Mouse (Mus musculus) kidney, embryonic 16.5 days (tissue): ENCODE measurements around the gene Gm20388. TPM values are rescaled to one million over a fixed set of nuclear protein-coding genes. Genes with fewer than 3 reads are reported as not detected.
A peak's percentile ranks its signal among the peaks of the same experiment; 100 is the strongest.

Source experiments
- ATAC-seq: fragments of 200-750 bp; cut with Nextera tagmentation; 2 replicates; pipeline ENCODE4 v1.8.0; 2017; ENCODE audit warnings: moderate TSS enrichment; ENCODE audit not compliant: low FRiP score, low TSS enrichment
- H3K27ac ChIP-seq: fragments of 300-500 bp; sonication (generic); 2 replicates; pipeline ENCODE4 v1.5.1; 2014; ENCODE audit warnings: low read length
- H3K27me3 ChIP-seq: fragments of 300-500 bp; sonication (generic); 2 replicates; pipeline ENCODE4 v1.6.1; 2014; ENCODE audit warnings: low read length, control low read depth, mixed read lengths; ENCODE audit not compliant: insufficient read depth
- H3K36me3 ChIP-seq: fragments of 300-500 bp; sonication (generic); 2 replicates; pipeline ENCODE4 v1.6.1; 2014; ENCODE audit warnings: low read length, control low read depth, mixed read lengths; ENCODE audit not compliant: insufficient read depth
- H3K4me1 ChIP-seq: fragments of 300-500 bp; sonication (generic); 2 replicates; pipeline ENCODE4 v1.6.1; 2014; ENCODE audit warnings: low read length, control low read depth, mixed read lengths; ENCODE audit not compliant: insufficient read depth
- H3K4me2 ChIP-seq: fragments of 300-500 bp; sonication (generic); replicated peaks from 2 replicates; pipeline ENCODE4 v1.6.1; 2014; ENCODE audit warnings: low read depth, low read length
- H3K4me3 ChIP-seq: fragments of 300-500 bp; sonication (generic); 2 replicates; pipeline ENCODE4 v1.5.1; 2014; ENCODE audit warnings: mild to moderate bottlenecking, low read length
- H3K9ac ChIP-seq: fragments of 300-500 bp; sonication (generic); replicated peaks from 2 replicates; pipeline ENCODE4 v1.6.1; 2014; ENCODE audit warnings: low read length
- H3K9me3 ChIP-seq: fragments of 300-500 bp; sonication (generic); 2 replicates; pipeline ENCODE4 v1.6.1; 2016; ENCODE audit warnings: low read length, control low read depth
- WGBS: fragments of 180-500 bp; shearing (Covaris S2); extraction: QIAGEN DNeasy Blood & Tissue Kit; methylation state at CpG from one replicate; pipeline ENCODE4 v1.1.7; 2014; 5-methylcytosine and 5-hydroxymethylcytosine counted together
- polyA plus RNA-seq: library from polyadenylated mRNA; unstranded; fragments of >200 nt; fragmentation: Nextera tagmentation; extraction: Ambion mirVana; gene quantifications from 2 replicates; pipeline ENCODE4 v1.2.1, GENCODE M21; 2015

Gm20388 gene
- polyA plus RNA-seq, 1 experiment from 2014 or later, result 7.7 TPM

GRCm38 (mm10) chr8:122269404-122269803 lies 2358.8 kb downstream of the Gm20388 start:
- Histone ChIP-seq H3K9me3 (no peaks in the 10 kb centered on the region), H3K27ac (no peak overlapping the region), H3K4me1 (peaks cover 6% of the 10 kb centered on the region; the same call in 1 of the 2 replicates), H3K4me3 (peak overlapping the region; percentile 47), H3K4me2 (peak overlapping the region; percentile 81), H3K27me3 (0 out of 2 replicates have a peak, but pooled peaks cover 7% of the 10 kb centered on the region), H3K36me3 (no peaks in the 10 kb centered on the region), H3K9ac (peak overlapping the region; percentile 65)
- ATAC-seq, result peak; percentile 43
- 3% methylated on average over 21 of the region's 21 CpGs for WGBS

DNA sequence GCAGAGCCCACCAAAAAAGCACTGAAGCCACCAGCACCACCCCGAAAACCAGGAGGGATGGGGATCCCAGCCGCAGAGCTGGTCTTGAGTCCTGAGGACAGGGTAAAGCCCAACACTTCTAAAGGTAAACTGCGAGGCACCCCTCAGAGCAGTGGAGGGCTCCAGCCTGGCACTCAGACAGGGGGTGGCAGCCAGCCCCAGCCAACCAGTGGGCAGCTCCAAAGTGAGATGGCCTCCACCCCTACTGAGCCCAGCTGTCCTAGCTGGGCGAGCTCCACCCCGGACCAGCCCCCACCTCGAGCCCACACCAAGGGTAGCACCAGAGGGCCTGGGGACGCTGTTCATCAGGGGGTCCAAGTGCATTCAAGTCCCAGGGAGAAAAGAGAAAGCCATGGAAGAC lies 2359.9 kb downstream of the Gm20388 start:
- Histone ChIP-seq H3K9me3 (no peaks in the 10 kb centered on the region), H3K9ac (no peak overlapping the region), H3K4me1 (peaks cover 6% of the 10 kb centered on the region; the same call in 1 of the 2 replicates), H3K4me3 (no peak overlapping the region), H3K36me3 (no peaks in the 10 kb centered on the region), H3K4me2 (no peak overlapping the region), H3K27me3 (0 out of 2 replicates have a peak, but pooled peaks cover 10% of the 10 kb centered on the region), H3K27ac (no peak overlapping the region)
- WGBS, result 84% methylated on average over 7 of the region's 7 CpGs
- no peak for ATAC-seq

DNA sequence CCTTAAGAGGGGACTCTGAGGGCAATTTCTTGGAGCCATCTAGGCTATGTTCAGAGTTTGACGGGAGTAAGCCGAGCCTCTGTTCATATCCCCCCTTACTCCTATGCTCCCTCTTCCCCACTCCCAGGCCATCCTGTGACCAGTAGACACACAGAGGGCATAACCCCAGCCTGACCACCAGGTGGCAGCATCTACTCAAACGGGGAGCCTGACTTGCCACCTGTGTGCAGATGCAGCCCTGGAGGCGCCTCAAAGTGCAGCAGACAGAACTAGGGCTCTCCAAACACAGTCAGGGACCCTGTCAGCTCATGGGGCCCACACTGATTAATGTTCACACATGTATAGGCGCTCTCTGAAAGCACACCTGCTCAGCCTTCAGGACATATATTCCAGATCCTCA lies 2362.5 kb downstream of the Gm20388 start:
- peaks cover 14% of the 10 kb centered on the region; the same call in 1 of the 2 replicates for H3K4me1 ChIP-seq
- 7% methylated on average over 5 of the region's 5 CpGs for WGBS
- H3K9ac ChIP-seq, result no peak overlapping the region
- no peaks in the 10 kb centered on the region for H3K36me3 ChIP-seq
- no peak overlapping the region for H3K27ac ChIP-seq
- H3K4me2 ChIP-seq, result no peak overlapping the region
- no peaks in the 10 kb centered on the region for H3K9me3 ChIP-seq
- 0 out of 2 replicates have a peak, but pooled peaks cover 10% of the 10 kb centered on the region for H3K27me3 ChIP-seq
- peak; percentile 64 for ATAC-seq
- H3K4me3 ChIP-seq, result no peak overlapping the region

DNA sequence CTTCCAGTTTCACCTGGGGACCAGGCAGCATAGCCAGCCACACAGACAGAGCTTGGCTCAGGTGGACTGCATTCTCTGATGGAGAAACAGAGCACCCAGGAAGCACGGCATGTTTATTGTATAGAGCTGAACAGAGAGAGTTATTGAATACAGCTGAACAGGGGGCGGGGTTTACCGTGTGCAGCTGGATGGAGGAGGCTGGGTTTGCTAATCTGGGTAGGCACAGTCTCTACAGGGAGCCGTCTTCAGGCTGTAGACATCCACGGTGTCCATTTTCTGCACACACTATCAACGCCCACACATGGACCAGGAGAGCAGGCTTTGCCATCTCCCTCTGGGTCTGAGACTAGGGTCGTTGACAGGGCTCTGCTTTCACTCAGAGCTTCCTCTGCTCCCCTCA lies 2363.2 kb downstream of the Gm20388 start:
- H3K4me2 ChIP-seq, result no peak overlapping the region
- WGBS, result 42% methylated on average over 7 of the region's 7 CpGs
- H3K27me3 ChIP-seq, result 0 out of 2 replicates have a peak, but pooled peaks cover 10% of the 10 kb centered on the region
- no peak for ATAC-seq
- 0 out of 2 replicates have a peak overlapping the region, but pooled peaks have one; percentile 14 for H3K9ac ChIP-seq
- H3K36me3 ChIP-seq, result no peaks in the 10 kb centered on the region
- H3K9me3 ChIP-seq, result no peaks in the 10 kb centered on the region
- H3K4me1 ChIP-seq, result peaks cover 14% of the 10 kb centered on the region; the same call in 1 of the 2 replicates
- H3K27ac ChIP-seq, result no peak overlapping the region
- no peak overlapping the region for H3K4me3 ChIP-seq

DNA sequence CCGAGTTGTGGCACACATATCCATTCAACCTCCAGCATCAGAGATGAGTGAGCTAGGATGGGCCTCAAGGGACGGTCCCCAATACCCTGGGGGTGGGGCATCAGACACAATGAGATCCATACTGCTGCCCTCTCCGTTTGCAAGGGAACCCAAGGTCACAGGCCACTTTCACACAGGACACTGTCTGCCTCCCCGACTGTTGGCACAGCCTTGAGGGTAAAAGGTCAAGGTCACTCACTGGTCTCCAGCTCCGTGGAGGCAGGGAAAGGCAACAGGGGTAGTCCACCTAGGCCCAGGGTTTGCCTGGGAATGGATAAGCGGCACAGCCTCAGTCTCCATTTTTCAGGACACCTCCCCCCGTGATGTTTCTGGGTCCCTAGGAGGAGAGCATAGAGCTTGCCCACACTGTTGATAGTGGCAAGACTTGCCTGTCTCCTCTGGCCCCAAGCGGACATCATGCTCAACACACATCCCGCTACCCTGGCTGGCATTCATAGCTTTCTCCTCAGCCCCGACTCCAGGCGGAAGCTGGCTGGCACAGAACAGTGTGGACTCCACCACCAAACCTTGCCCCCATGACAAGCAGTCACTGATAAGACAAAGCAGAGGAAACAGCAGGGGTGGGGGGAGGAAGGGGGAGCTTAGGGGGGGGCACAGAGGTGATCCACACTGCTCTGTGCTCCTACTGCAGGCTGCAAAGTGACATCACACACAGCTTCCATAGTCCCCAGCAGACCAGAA lies 2364.2 kb downstream of the Gm20388 start:
- ATAC-seq, result no peak
- Histone ChIP-seq H3K36me3 (no peaks in the 10 kb centered on the region), H3K27me3 (0 out of 2 replicates have a peak, but pooled peaks cover 7% of the 10 kb centered on the region), H3K4me3 (no peak overlapping the region), H3K4me1 (peaks cover 9% of the 10 kb centered on the region; the same call in 1 of the 2 replicates), H3K9ac (no peak overlapping the region), H3K27ac (no peak overlapping the region), H3K9me3 (no peaks in the 10 kb centered on the region), H3K4me2 (no peak overlapping the region)
- WGBS, result 77% methylated on average over 11 of the region's 11 CpGs

DNA sequence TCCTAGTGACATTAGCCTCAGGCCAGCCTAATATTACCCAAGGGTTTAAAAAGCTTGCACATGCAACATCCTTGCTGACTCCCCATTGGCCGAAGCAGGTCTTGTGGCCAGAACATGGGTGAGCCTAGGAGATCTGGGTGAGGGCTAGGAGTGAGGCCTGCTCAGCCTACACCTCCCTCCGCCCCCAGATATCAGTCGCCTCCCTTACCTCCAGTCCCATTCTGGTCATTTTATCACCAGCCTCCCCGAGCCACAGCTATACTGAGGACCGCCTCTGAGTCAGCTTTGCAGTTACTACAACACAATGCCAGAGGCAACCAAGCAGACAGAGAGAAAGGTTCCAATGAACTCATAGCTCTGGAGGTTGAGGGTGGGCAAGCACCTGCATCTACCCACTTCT lies 2365.7 kb downstream of the Gm20388 start:
- H3K4me2 ChIP-seq, result no peak overlapping the region
- WGBS, result 82% methylated on average over 5 of the region's 5 CpGs
- H3K4me3 ChIP-seq, result no peak overlapping the region
- H3K27me3 ChIP-seq, result 0 out of 2 replicates have a peak, but pooled peaks cover 2% of the 10 kb centered on the region
- no peak overlapping the region for H3K27ac ChIP-seq
- H3K4me1 ChIP-seq, result peaks cover 19% of the 10 kb centered on the region
- no peaks in the 10 kb centered on the region for H3K36me3 ChIP-seq
- no peak overlapping the region for H3K9ac ChIP-seq
- no peaks in the 10 kb centered on the region for H3K9me3 ChIP-seq
- no peak for ATAC-seq

- Histone ChIP-seq H3K9me3 (no peaks in the 10 kb centered on the region), H3K4me3 (no peak overlapping the region), H3K9ac (no peak overlapping the region), H3K36me3 (no peaks in the 10 kb centered on the region), H3K27me3 (0 out of 2 replicates have a peak, but pooled peaks cover 2% of the 10 kb centered on the region), H3K4me2 (no peak overlapping the region), H3K27ac (no peak overlapping the region), H3K4me1 (peaks cover 19% of the 10 kb centered on the region)
- ATAC-seq, result no peak
- WGBS, result 64% methylated on average over 18 of the region's 18 CpGs
Measured at GRCm38 (mm10) chr8:122277204-122277995, 2366.8 kb downstream of the Gm20388 start.

DNA sequence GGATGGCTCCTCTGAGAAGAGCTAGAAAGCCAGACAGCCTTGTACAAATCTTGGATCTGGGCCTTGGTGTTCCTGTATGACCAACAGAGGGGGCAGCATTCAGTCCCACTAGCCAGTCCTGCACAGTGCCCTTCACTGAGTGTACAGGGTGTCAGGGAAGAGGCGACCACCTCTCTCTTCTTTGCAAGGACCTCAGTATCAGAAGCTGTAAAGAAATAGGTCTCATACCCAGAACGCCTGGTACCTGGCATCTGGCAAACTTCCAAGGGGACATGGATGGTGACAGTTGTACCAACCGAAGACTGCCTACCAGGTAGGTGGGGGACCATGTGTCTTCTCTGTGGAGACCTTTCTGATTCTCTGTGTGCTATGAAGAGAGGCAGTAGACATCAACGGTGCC lies 2369.5 kb downstream of the Gm20388 start:
- no peak for ATAC-seq

DNA sequence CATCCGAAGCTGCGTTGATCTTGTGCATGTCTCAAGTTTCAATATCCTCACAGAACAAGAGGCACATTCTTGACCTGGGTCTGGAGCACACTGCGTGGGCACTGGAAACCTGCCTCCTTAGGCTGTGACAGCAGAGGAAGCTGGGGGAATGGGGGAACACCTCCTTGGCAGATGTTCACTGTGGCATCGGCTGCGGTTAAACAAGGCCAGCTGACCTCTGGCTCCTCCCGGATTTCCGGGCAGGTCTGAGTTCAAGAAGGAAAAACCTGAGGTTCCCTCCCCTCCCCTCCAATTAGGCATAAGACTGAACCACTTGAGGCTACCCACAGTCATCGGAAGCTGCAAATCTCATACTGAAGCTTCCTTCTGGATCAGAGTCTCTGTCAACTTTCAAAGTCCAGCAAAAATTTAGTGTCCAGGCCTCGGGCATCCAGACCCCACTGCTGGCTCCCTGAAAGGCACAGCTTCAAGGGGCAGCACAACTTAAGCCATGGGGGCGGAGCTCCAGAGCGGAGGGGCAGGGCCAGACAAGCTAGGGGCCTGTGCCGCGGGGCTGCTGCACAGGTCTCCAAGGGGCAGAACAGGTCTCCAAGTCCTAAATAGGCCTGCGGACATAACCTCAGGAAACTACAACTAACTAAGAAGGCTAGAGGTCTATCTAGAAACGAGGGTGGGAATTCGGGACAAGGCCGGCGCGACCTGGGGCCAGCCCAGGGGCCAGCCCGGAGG lies 2370.1 kb downstream of the Gm20388 start:
- 4% methylated on average over 20 of the region's 20 CpGs for WGBS
- peak overlapping the region; percentile 93 for H3K4me2 ChIP-seq
- ATAC-seq, result peak; percentile 52
- no peaks in the 10 kb centered on the region for H3K9me3 ChIP-seq
- peaks cover 47% of the 10 kb centered on the region for H3K4me1 ChIP-seq
- peak overlapping the region; percentile 65 for H3K9ac ChIP-seq
- H3K27ac ChIP-seq, result peak overlapping the region; percentile 87
- peak overlapping the region; percentile 80 for H3K4me3 ChIP-seq
- H3K27me3 ChIP-seq, result 0 out of 2 replicates have a peak, but pooled peaks cover 4% of the 10 kb centered on the region
- no peaks in the 10 kb centered on the region for H3K36me3 ChIP-seq

More for the DNA sequence above, 2369.5 kb downstream of the Gm20388 start:
- no peak overlapping the region for H3K4me2 ChIP-seq
- H3K36me3 ChIP-seq, result no peaks in the 10 kb centered on the region
- H3K4me1 ChIP-seq, result peaks cover 41% of the 10 kb centered on the region
- 63% methylated on average over 4 of the region's 4 CpGs for WGBS
- no peaks in the 10 kb centered on the region for H3K9me3 ChIP-seq
- no peak overlapping the region for H3K27ac ChIP-seq
- H3K27me3 ChIP-seq, result 0 out of 2 replicates have a peak, but pooled peaks cover 4% of the 10 kb centered on the region
- no peak overlapping the region for H3K4me3 ChIP-seq
- 0 out of 2 replicates have a peak overlapping the region, but pooled peaks have one; percentile 65 for H3K9ac ChIP-seq
